Mouse (Mus musculus): ENCODE measurements around the gene Mier1. TPM values are rescaled to one million over a fixed set of nuclear protein-coding genes. Genes with fewer than 3 reads are reported as not detected.
"Not testable (repeated sequence)": the region's sequence is repeated elsewhere in the genome, so short reads cannot be mapped to it uniquely, and the experiment has no call there.

Mier1 gene
- total RNA-seq, 2 experiments from 2014 or later, result 41.1 to 43.6 TPM

DNA sequence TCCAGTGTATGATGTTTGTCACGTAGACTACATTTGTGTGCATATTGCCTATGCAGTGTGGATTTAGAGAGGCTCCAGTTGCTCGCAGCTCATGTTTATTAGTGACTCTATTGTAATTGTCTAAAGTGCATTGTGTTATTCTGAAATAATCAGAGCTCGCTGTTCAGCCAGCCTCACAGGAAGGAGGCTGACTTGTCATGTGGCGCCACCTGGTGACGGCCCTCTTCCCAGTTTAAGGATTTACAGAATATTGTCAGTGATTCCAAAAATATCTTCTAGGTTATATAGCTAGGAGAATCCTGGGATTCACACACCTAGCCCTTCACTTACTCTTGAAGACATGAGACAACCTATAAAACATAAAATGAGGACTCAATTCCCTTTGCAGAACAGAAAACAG lies 32.1 kb downstream of the Mier1 start:
- DNase-seq (ENCODE audit: low spot score in 2 of 2), result peak; percentile 54 to 73
- intact Hi-C loops (cut with DNase I), result loop anchor here (2.0 kb wide), 1 partner anchor 160 kb away; no protein-coding TSS in a partner anchor

DNA sequence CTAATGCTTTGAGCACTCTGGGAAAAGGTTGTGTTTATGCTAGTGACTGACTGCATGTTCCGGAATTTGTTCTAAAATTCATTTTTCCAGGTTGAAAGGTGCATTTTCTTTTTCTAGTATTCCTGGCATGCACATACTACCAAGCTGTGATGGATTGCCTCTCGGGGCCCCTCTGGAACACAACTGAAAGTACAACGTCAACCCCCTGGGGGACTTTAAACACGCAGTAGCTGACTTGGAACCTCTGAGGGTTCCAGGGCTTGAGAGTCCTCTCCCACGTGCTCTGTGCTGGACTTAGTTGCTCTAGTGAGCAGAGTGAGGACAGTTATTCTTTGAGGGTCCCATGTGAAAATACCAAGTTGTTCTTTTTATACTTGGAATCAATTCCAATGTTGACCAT lies 37.8 kb downstream of the Mier1 start:
- intact Hi-C loops (cut with DNase I), result no loop called here
- no peak for DNase-seq (ENCODE audit: low spot score in 2 of 2)

DNA sequence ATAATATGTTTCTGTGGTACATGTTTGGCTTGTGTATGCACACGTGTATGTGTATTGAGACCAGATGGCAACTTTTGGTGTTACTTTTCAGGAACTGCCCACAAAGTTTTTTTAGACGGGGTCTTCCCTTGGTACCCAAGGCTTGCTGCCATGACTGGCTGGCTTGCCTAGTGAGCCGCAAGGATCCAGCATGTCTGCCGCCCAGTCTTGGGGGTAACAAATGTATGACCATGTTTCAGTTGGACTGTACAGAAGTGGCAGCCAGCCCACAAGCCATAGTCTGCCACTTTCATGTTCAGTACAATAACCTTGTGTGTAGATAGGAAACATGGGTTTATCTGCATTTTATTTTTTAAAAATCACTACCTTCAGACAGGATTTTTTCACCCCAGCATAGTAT lies 44.6 kb downstream of the Mier1 start:
- no peak for DNase-seq (ENCODE audit: low spot score in 2 of 2)
- intact Hi-C loops (cut with DNase I), result no loop called here

- DNase-seq (ENCODE audit: low spot score in 2 of 2); intact Hi-C loops (cut with DNase I): not testable (repeated sequence)
These were observed 52.0 kb downstream of the Mier1 start for GRCm38 (mm10) chr4:103166198-103166597.

GRCm38 (mm10) chr4:103171256-103171655 lies 57.1 kb downstream of the Mier1 start:
- intact Hi-C loops (cut with DNase I), result no loop called here
- DNase-seq (ENCODE audit: low spot score in 2 of 2), result peak; percentile 28 to 39

- intact Hi-C loops (cut with DNase I), result no loop called here
- no peak for DNase-seq (ENCODE audit: low spot score in 2 of 2)
These were observed 59.3 kb downstream of the Mier1 start for GRCm38 (mm10) chr4:103173507-103173906.

- intact Hi-C loops (cut with DNase I), result no loop called here
- no peak for DNase-seq (ENCODE audit: low spot score in 2 of 2)
These were observed 59.8 kb downstream of the Mier1 start for GRCm38 (mm10) chr4:103174001-103174400.

DNA sequence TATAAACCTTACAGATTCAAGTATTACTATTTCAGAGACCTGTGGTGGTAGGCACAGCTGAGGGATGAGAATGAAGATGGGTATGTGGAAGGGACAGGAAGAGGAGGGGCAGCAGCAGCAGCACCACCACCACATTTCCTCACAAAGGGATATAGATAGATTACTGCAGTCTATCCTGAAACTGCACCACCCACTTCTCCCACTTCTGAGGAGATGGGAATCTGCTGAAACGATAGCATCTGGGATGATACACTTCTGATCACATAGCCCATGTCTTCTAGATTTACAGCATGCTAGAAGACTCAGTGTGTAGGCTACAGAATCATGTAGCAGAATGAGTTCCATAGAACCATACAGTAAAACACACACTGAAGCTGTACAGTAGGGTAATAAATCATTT lies 63.5 kb downstream of the Mier1 start:
- DNase-seq (ENCODE audit: low spot score in 2 of 2), result no peak
- intact Hi-C loops (cut with DNase I), result no loop called here

- peak; percentile 59 for DNase-seq (ENCODE audit: low spot score in 2 of 2)
- intact Hi-C loops (cut with DNase I), result no loop called here
These were observed 64.6 kb downstream of the Mier1 start for GRCm38 (mm10) chr4:103178635-103179318.

DNA sequence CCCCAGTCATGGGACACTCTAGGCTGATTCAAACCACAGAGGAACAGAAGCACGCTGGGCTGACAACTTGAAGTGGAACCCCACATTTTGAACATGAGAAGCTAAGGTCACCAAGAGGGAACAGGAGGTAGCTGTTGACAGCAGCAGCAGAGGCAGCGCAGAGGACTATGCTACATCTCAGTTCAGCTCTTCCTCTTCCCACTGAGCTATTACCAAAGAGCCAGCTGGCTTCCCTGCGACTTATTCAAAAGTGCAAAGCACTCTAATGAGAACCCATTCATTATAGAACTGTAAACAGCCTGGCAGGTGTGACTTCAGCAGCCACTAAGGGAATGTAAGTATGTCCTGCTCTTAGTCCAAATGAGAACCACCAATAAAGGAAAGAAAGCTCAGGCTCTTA lies 65.4 kb downstream of the Mier1 start:
- no peak for DNase-seq (ENCODE audit: low spot score in 2 of 2)
- intact Hi-C loops (cut with DNase I), result no loop called here

- DNase-seq (ENCODE audit: low spot score in 2 of 2), result no peak
- intact Hi-C loops (cut with DNase I), result no loop called here
These were observed 66.2 kb downstream of the Mier1 start for GRCm38 (mm10) chr4:103180300-103180888.

DNA sequence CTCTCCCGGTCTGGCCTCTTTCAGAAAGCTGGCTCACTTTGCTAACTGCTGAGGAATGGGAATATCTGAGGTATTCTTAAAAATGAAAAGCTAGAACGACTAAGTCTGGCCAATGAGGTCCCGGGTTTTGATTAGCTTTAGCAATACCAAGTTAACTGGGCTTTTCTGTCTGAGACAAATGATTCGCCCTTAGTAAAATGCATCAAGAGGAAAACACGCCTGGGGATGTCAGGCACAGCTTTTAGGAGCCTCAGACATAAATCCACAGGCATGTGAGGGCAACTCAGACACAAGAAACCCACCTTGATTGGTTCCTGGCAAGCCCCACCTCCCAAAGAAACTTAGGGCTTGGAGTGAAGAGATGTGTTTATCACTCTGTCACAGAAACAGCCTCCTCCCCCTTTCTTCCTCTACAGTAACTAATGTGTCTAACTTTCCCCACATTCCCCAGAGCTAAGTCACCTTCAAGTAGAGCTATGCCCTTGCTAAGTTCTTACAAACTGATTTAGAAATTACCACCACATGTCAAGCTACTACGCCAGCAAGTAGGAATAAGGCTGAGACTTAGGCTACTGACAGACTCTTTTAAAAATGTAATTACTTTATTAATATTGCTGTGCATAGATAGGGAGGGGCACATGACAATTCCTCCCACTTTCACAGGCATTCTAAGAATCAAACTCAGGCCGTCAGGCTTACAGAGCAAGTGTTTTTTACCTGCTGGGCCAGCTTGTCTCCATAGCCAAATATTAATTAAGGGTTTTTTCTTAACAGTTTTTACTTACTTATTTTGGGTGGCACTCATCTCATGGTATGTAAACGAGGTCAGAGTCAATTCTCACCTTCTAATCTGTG lies 74.8 kb downstream of the Mier1 start:
- DNase-seq (ENCODE audit: low spot score in 2 of 2), result no peak
- intact Hi-C loops (cut with DNase I), result no loop called here

- no peak for DNase-seq (ENCODE audit: low spot score in 2 of 2)
- intact Hi-C loops (cut with DNase I), result no loop called here
These were observed 78.2 kb downstream of the Mier1 start for GRCm38 (mm10) chr4:103192421-103192820.

- DNase-seq (ENCODE audit: low spot score in 2 of 2), result no peak
- intact Hi-C loops (cut with DNase I), result no loop called here
These were observed 83.2 kb downstream of the Mier1 start for GRCm38 (mm10) chr4:103197401-103197800.

- no peak for DNase-seq (ENCODE audit: low spot score in 2 of 2)
- intact Hi-C loops (cut with DNase I), result no loop called here
These were observed 84.9 kb downstream of the Mier1 start for GRCm38 (mm10) chr4:103199086-103199485.

- intact Hi-C loops (cut with DNase I), result no loop called here
These were observed 85.9 kb downstream of the Mier1 start for GRCm38 (mm10) chr4:103200046-103200445.

GRCm38 (mm10) chr4:103203646-103204045 lies 89.5 kb downstream of the Mier1 start:
- intact Hi-C loops (cut with DNase I), result no loop called here
- no peak for DNase-seq (ENCODE audit: low spot score in 2 of 2)

More at GRCm38 (mm10) chr4:103200046-103200445, 85.9 kb downstream of the Mier1 start:
- DNase-seq (ENCODE audit: low spot score in 2 of 2), result no peak

DNA sequence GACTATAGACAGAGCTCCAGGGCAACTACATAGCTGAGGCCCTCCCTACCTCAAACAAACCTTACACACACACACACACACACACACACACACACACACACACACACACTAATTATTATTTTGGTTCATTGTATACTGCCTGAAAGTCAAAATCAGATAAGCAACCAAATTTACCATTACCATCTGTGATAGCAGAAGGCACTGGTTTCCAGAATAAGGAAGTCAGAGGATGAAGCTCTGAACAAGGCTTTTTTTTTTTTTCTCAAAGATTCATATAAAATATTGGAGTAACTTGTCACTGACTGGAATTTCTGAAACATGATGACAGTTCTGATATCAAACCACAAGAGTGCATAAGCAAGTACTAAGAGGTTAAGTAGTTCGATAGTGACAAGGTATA lies 94.4 kb downstream of the Mier1 start:
- DNase-seq (ENCODE audit: low spot score in 2 of 2), result no peak
- intact Hi-C loops (cut with DNase I), result no loop called here

DNA sequence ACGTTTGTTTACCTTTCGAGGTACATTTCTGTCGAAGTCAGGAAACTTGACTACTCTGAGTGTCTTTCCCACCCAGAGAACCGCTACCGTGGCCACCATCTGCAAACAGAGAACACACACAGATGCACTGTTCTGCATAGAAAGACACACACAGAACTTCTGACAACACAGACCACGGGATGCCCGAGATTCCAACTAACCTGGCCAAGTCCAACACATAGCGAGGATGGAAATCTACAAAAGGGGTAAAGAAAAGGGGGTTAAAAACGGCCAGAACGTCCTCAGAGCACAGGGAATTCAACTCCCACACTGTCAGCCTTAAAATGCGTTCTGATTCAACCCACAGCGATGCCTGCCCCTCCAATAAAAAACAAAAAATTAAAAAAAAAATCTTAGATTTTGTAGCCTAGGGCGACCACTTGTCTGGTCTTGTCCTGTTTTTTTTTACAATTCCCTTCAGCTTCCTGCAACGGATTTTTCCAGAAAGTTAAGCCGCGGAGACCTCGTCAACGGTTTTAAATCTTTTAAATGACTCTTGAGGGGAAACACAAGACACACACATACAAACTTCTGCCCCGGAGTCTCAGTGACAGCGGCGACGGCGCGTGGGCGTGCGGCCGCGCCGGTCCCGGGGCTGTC lies 99.8 kb downstream of the Mier1 start:
- peak in 1 of 2 experiments; percentile 13 for DNase-seq (ENCODE audit: low spot score in 2 of 2)
- intact Hi-C loops (cut with DNase I), result loop anchor here (2.0 to 10.0 kb wide), 2 partner anchors 101 to 131 kb away; no protein-coding TSS in a partner anchor

GRCm38 (mm10) chr4:103214498-103214924 lies 100.3 kb downstream of the Mier1 start:
- intact Hi-C loops (cut with DNase I), result loop anchor here (2.0 to 10.0 kb wide), 2 partner anchors 100 to 130 kb away; no protein-coding TSS in a partner anchor
- DNase-seq (ENCODE audit: low spot score in 2 of 2), result peak in 1 of 2 experiments; percentile 83
